Mouse (Mus musculus) Patski (cell line): ENCODE data around the gene Rin3. TPM values are rescaled to one million over a fixed set of nuclear protein-coding genes. Genes with fewer than 3 reads are reported as not detected.

Source experiments
- ATAC-seq: fragments of 100-300 bp; one replicate; pipeline ENCODE4 v1.8.0; 2021
- CTCF ChIA-PET: fragments of 350-600 bp; sonication (Branson Sonifier 250); formaldehyde crosslinking; loops from one replicate; lab custom pipeline; 2022; ENCODE audit warnings: inconsistent platforms; lab: Charles Lee
- POLR2A ChIA-PET: fragments of 350-600 bp; sonication (Branson Sonifier 250); formaldehyde crosslinking; loops from one replicate; lab custom pipeline; 2022; ENCODE audit warnings: antibody characterized with exemption, inconsistent platforms; lab: Charles Lee
- DNase-seq: peaks from one replicate; pipeline ENCODE4 v3.0.0-alpha.2; 2011; ENCODE audit warnings: low read depth, low spot score
- H3K27me3 ChIP-seq: fragments of 371-371 bp; one replicate; pipeline ENCODE4 v1.5.1; 2021
- CTCF ChIP-seq: fragments of 100-300 bp; IDR thresholded peaks from one replicate; pipeline ENCODE4 v1.5.1; 2021
- in situ Hi-C: fragments of 300-500 bp; cut with MboI; formaldehyde crosslinking; loops from 3 replicates; pipeline ENCODE4 v1.11.1; 2018; ENCODE audit warnings: low pct_unique_long_range_greater_than_20kb, mixed read lengths
- polyA plus RNA-seq: library from polyadenylated mRNA; unstranded; gene quantifications from one replicate; pipeline ENCODE4 v1.2.3, GENCODE M21; 2021

Rin3 gene
- polyA plus RNA-seq, 1 experiment from 2014 or later: 31.6 TPM

- ChIA-PET CTCF (no interaction called here), POLR2A (no interaction called here)
- in situ Hi-C loops: loop anchor here (10.0 kb wide), 1 partner anchor 184 kb away; the partner anchor contains the start of gene Golga5
- DNase-seq (no peak), ATAC-seq (no peak)
- H3K27me3 ChIP-seq: no peaks in the 10 kb centered on the region
- no peak for TF ChIP-seq CTCF
Measured at GRCm38 (mm10) chr12:102280867-102281503, 1.9 kb upstream of the Rin3 start.

- in situ Hi-C loops: loop anchor here (10.0 kb wide), 1 partner anchor 183 kb away; the partner anchor contains the start of gene Golga5
- CTCF ChIA-PET: interaction anchor here (0.8 kb wide), 1 partner anchor 16 kb away, joined by 3 read pairs; no protein-coding TSS in a partner anchor
- ATAC-seq (no peak), DNase-seq (no peak)
- TF ChIP-seq CTCF: no peak
- POLR2A ChIA-PET: no interaction called here
- H3K27me3 ChIP-seq: no peaks in the 10 kb centered on the region
Measured at GRCm38 (mm10) chr12:102282126-102282525, 722 bp upstream of the Rin3 start.

- H3K27me3 ChIP-seq: no peaks in the 10 kb centered on the region
- in situ Hi-C loops: loop anchor here (10.0 kb wide), 1 partner anchor 181 kb away; the partner anchor contains the start of gene Golga5
- DNase-seq (no peak), ATAC-seq (no peak)
- CTCF ChIA-PET: no interaction called here
- no peak for TF ChIP-seq CTCF
- POLR2A ChIA-PET: interaction anchor here (0.6 to 0.9 kb wide), 3 partner anchors 14 to 41 kb away, joined by 3 read pairs; no protein-coding TSS in a partner anchor
Measured at GRCm38 (mm10) chr12:102283483-102284266, 827 bp downstream of the Rin3 start.

- POLR2A ChIA-PET: interaction anchor here (0.9 kb wide), 2 partner anchors 13 to 40 kb away, joined by 3 read pairs; no protein-coding TSS in a partner anchor
- DNase-seq (no peak), ATAC-seq (no peak)
- TF ChIP-seq CTCF: no peak
- CTCF ChIA-PET: no interaction called here
- in situ Hi-C loops: loop anchor here (10.0 kb wide), 1 partner anchor 181 kb away; the partner anchor contains the start of gene Golga5
- no peaks in the 10 kb centered on the region for H3K27me3 ChIP-seq
Measured at GRCm38 (mm10) chr12:102284267-102284610, 1.4 kb downstream of the Rin3 start.

- ATAC-seq (no peak), DNase-seq (no peak)
- TF ChIP-seq CTCF: no peak
- in situ Hi-C loops: loop anchor here (10.0 kb wide), 1 partner anchor 180 kb away; the partner anchor contains the start of gene Golga5
- no peaks in the 10 kb centered on the region for H3K27me3 ChIP-seq
- CTCF ChIA-PET: no interaction called here
- POLR2A ChIA-PET: interaction anchor here (0.9 kb wide), 1 partner anchor 40 kb away, joined by 3 read pairs; no protein-coding TSS in a partner anchor
Measured at GRCm38 (mm10) chr12:102284618-102285159, 1.8 kb downstream of the Rin3 start.

- no peak for DNase-seq
- in situ Hi-C loops: loop anchor here (10.0 kb wide), 1 partner anchor 179 kb away; the partner anchor contains the start of gene Golga5
- CTCF ChIA-PET: no interaction called here
Measured at GRCm38 (mm10) chr12:102285318-102285717, 2.5 kb downstream of the Rin3 start.

GRCm38 (mm10) chr12:102285779-102286178, 2.9 kb downstream of the Rin3 start:
- H3K27me3 ChIP-seq: no peaks in the 10 kb centered on the region
- ChIA-PET POLR2A (interaction anchor here (0.7 kb wide), 1 partner anchor 48 kb away, joined by 3 read pairs; no protein-coding TSS in a partner anchor), CTCF (no interaction called here)
- no peak for DNase-seq
- no peak for TF ChIP-seq CTCF
- peak; percentile 52 for ATAC-seq
- in situ Hi-C loops: loop anchor here (10.0 kb wide), 1 partner anchor 179 kb away; the partner anchor contains the start of gene Golga5

More at GRCm38 (mm10) chr12:102285318-102285717, 2.5 kb downstream of the Rin3 start:
- TF ChIP-seq CTCF: no peak
- no peaks in the 10 kb centered on the region for H3K27me3 ChIP-seq
- POLR2A ChIA-PET: interaction anchor here (0.7 kb wide), 1 partner anchor 48 kb away, joined by 3 read pairs; no protein-coding TSS in a partner anchor
- peak; percentile 37 for ATAC-seq

- H3K27me3 ChIP-seq: no peaks in the 10 kb centered on the region
- POLR2A ChIA-PET: interaction anchor here (1.0 kb wide), 1 partner anchor 19 kb away, joined by 4 read pairs; no protein-coding TSS in a partner anchor
- in situ Hi-C loops: loop anchor here (10.0 kb wide), 1 partner anchor 178 kb away; the partner anchor contains the start of gene Golga5
- TF ChIP-seq CTCF: no peak
- ATAC-seq (peak; percentile 15), DNase-seq (no peak)
- CTCF ChIA-PET: interaction anchor here (0.7 to 1.0 kb wide), 2 partner anchors 10 to 34 kb away, joined by 3 to 4 read pairs; no protein-coding TSS in a partner anchor
Measured at GRCm38 (mm10) chr12:102286681-102287414, 4.0 kb downstream of the Rin3 start.

GRCm38 (mm10) chr12:102287904-102288602, 5.2 kb downstream of the Rin3 start:
- TF ChIP-seq CTCF: no peak
- in situ Hi-C loops: loop anchor here (10.0 kb wide), 1 partner anchor 177 kb away; the partner anchor contains the start of gene Golga5
- POLR2A ChIA-PET: interaction anchor here (1.0 kb wide), 1 partner anchor 18 kb away, joined by 4 read pairs; no protein-coding TSS in a partner anchor
- no peaks in the 10 kb centered on the region for H3K27me3 ChIP-seq
- ATAC-seq (no peak), DNase-seq (no peak)
- CTCF ChIA-PET: interaction anchor here (1.0 kb wide), 1 partner anchor 9 kb away, joined by 4 read pairs; no protein-coding TSS in a partner anchor
